Mouse (Mus musculus): ENCODE data around the gene Slc6a11. TPM values are rescaled to one million over a fixed set of nuclear protein-coding genes. Genes with fewer than 3 reads are reported as not detected.

Gene Slc6a11
- polyA plus RNA-seq (2012; rRNA removed) = 100 and 104 TPM in 2 replicates

DNA sequence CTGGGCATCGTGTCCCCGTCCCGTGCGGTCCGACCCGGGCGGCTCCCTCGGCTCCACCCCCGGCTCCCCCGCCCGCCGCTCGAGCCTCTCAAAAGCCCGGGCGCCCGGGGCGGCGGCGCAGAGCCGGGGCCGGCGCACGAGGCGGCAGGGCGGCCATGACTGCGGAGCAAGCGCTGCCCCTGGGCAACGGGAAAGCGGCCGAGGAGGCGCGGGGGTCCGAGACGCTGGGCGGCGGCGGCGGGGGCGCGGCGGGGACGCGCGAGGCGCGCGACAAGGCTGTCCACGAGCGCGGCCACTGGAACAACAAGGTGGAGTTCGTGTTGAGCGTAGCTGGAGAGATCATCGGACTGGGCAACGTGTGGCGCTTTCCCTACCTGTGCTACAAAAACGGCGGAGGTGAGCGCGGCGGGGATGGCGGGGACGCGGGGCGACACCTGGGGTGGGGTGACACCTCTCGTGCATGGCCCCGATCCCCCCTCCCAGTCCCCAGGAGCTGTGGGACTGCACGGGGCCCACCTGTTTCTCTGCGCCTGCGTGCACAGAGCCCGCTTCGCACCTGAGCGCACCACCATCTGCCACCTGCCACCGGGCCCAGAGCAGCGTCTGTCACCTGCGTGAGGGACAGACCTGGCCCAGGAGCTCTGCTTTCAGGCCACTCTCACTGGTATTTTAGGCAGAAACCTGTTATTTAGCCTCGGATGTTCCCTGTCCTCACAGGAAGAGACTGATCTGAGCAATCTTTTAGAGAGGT is at the start of gene Slc6a11:
Gene Slc6a11, plus strand, starts transcription at position 120 of the 751 bp plus-strand sequence.

DNA sequence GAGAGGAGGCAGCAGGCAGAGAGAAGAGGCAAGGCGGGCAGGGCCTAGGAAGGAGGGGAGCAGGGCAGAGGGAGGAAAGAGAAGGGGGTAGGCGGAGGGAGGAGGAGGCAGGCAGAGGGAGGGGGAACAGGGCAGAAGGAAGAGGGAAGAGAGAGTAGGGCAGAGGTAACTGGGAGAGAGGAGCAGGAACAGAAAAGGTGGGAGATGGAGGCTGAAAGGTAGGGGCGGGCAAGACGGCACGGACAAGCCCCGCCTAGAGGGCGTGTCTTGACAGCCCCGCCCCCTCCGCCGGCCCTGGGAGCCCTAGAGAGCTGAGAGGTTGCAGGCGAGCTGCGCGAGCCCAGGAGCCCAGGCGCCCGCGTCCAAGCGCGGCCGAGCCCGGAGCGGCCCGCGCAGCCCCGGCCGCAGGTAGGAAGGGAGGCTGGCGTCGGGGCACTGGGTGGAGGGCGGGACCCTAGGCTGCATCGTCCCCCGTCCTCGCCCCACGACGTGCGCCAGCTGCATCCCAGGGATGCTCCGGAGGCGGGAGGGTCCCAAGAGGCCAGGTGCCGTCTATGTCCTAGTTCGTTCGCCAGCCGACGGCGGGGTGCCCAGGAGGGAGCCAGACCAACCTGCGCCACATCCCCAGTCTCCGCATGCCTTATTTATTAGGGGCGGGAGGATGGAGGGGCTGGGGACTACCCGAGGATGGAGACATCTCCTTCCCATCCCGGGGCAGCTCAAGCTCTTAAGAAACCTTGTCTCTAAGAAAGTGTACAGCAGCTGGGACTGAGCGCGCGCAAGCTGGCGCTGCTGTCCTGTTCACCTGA is 151.6 kb downstream of the Slc6a11 start, which contains the start of gene Slc6a1:
Gene Slc6a1, plus strand, starts transcription at position 167 of the 809 bp plus-strand sequence.

Other genes starting within 250 kb of the Slc6a11 start
- 22.2 and 27.4 TPM in 2 replicates for gene Atp2b2, start 88.6 kb upstream of the Slc6a11 start, polyA plus RNA-seq (2012; rRNA removed)
- gene Slc6a1, start 151.4 kb downstream of the Slc6a11 start, polyA plus RNA-seq (2012; rRNA removed) = 282 and 312 TPM in 2 replicates

Measured in central nervous system, embryonic 18 days (tissue).